ENCODE assay signal across 8 mouse cellular contexts in the genomic region with DNA sequence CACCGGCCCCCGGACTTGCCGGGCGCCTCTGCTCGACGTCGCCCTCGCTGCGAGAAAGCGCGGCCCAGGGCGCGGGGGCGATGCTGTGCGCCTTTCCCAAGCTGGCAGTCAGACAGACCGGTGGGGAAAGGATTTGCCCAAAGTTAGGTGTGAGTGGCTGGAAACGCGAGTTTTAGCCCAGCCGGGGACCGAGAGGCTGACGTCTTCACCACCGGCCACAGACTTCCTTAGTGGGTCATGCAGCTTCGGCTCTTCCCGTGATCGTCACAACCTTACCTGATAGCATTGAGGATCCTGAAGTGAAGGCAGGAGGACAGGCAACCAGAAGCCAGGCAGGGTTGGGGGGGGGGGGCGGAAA. TPM values are rescaled to one million over a fixed set of nuclear protein-coding genes. Genes with fewer than 3 reads are reported as not detected.
DNase-seq lines count a peak whose midpoint lies in the region; ATAC-seq and TF ChIP-seq lines count a peak whose summit lies in the region.

No protein-coding gene starts in this region.

- TF ChIP-seq POLR2A in thymus, adult 2 months (IDR thresholded peaks at IDR 0.05; ENCODE audit: control insufficient read depth, extremely low read depth, insufficient read depth, low read length, poor library complexity): no peak
- TF ChIP-seq POLR2A in olfactory bulb, adult 2 months (IDR thresholded peaks at IDR 0.05; ENCODE audit: insufficient read depth, low read depth, low read length): no peak

- peak; percentile 44 for DNase-seq in embryo, embryonic 9.5 days (ENCODE audit: extremely low spot score)
- no peak for DNase-seq in embryo, embryonic 10 days (ENCODE audit: low spot score)
- DNase-seq in thymus, adult 2 months: peak; percentile 31
- no peak for DNase-seq in thymus, adult 18-20 months
- peak; percentile 16 for DNase-seq in heart, postnatal 0 days (ENCODE audit: low spot score)
- no peak for DNase-seq in liver, postnatal 0 days
- DNase-seq in ovary, adult 18-20 months (ENCODE audit: low spot score): no peak

- H3K27ac ChIP-seq in thymus, adult 2 months (ENCODE audit: control insufficient read depth, insufficient read depth, low read length): no peak overlapping the region
- peak overlapping the region; percentile 84 for H3K27ac ChIP-seq in heart, postnatal 0 days (ENCODE audit: low read depth)
- H3K27ac ChIP-seq in liver, postnatal 0 days (ENCODE audit: low read depth): peak overlapping the region; percentile 90
- no peak overlapping the region for H3K27ac ChIP-seq in olfactory bulb, adult 2 months (ENCODE audit: insufficient read depth, low read depth, low read length)

- H3K9ac ChIP-seq in heart, postnatal 0 days (replicated peaks; ENCODE audit: low read depth, low read length): peak overlapping the region; percentile 97
- H3K9ac ChIP-seq in liver, postnatal 0 days (replicated peaks): peak overlapping the region; percentile 93

- ATAC-seq in heart, postnatal 0 days (ENCODE audit: insufficient read depth, low read depth): no peak
- peak; percentile 5; the same call in 1 of the 2 replicates for ATAC-seq in liver, postnatal 0 days

- H3K4me2 ChIP-seq in heart, postnatal 0 days (ENCODE audit: low read depth, low read length): peak overlapping the region; percentile 93
- peak overlapping the region; percentile 96 for H3K4me2 ChIP-seq in liver, postnatal 0 days (ENCODE audit: low read depth, low read length)

- H3K36me3 ChIP-seq in thymus, adult 2 months (ENCODE audit: control insufficient read depth, insufficient read depth, low read length): peaks cover 21% of the 10 kb centered on the region
- peaks cover 31% of the 10 kb centered on the region for H3K36me3 ChIP-seq in heart, postnatal 0 days (replicated peaks; ENCODE audit: control insufficient read depth, insufficient read depth, low read length)
- peaks cover 23% of the 10 kb centered on the region for H3K36me3 ChIP-seq in liver, postnatal 0 days (replicated peaks; ENCODE audit: insufficient read depth, low read length)

- no peaks in the 10 kb centered on the region for H3K9me3 ChIP-seq in heart, postnatal 0 days (replicated peaks; ENCODE audit: control insufficient read depth, low read length)
- no peaks in the 10 kb centered on the region for H3K9me3 ChIP-seq in liver, postnatal 0 days (ENCODE audit: low read length)

- WGBS in thymus, adult 2 months: 0% methylated on average over 25 of the region's 26 CpGs
- WGBS in heart, postnatal 0 days: 0% methylated on average over 11 of the region's 26 CpGs
- 0% methylated on average over 21 of the region's 26 CpGs for WGBS in liver, postnatal 0 days (ENCODE audit: insufficient replicate concordance)
- under 1% methylated on average over 26 of the region's 26 CpGs for whole genome bisulfite sequencing in olfactory bulb, adult 2 months

- no peaks in the 10 kb centered on the region for H3K27me3 ChIP-seq in thymus, adult 2 months (ENCODE audit: control insufficient read depth, insufficient read depth, low read length)
- no peaks in the 10 kb centered on the region for H3K27me3 ChIP-seq in heart, postnatal 0 days (ENCODE audit: control insufficient read depth, insufficient read depth, low read length)
- no peaks in the 10 kb centered on the region for H3K27me3 ChIP-seq in liver, postnatal 0 days (ENCODE audit: insufficient read depth, low read length)

- peaks cover 15% of the 10 kb centered on the region for H3K4me1 ChIP-seq in thymus, adult 2 months (replicated peaks; ENCODE audit: control insufficient read depth, insufficient read depth, low read length)
- H3K4me1 ChIP-seq in heart, postnatal 0 days (ENCODE audit: control insufficient read depth, insufficient read depth): peaks cover 10% of the 10 kb centered on the region; the same call in 1 of the 2 replicates
- H3K4me1 ChIP-seq in liver, postnatal 0 days (ENCODE audit: insufficient read depth): peaks cover 18% of the 10 kb centered on the region
- peaks cover 10% of the 10 kb centered on the region; the same call in 1 of the 2 replicates for H3K4me1 ChIP-seq in olfactory bulb, adult 2 months (ENCODE audit: control insufficient read depth, insufficient read depth, low read length)

- peak overlapping the region; percentile 95 for H3K4me3 ChIP-seq in thymus, adult 2 months (ENCODE audit: control insufficient read depth, insufficient read depth, low read length)
- peak overlapping the region; percentile 99 for H3K4me3 ChIP-seq in heart, postnatal 0 days (ENCODE audit: low read depth, low read length)
- H3K4me3 ChIP-seq in liver, postnatal 0 days (ENCODE audit: low read depth, low read length): peak overlapping the region; percentile 94
- H3K4me3 ChIP-seq in olfactory bulb, adult 2 months (ENCODE audit: insufficient read depth, low read depth, low read length): peak overlapping the region; percentile 85

- TF ChIP-seq CTCF in thymus, adult 2 months (IDR thresholded peaks at IDR 0.05; ENCODE audit: borderline replicate concordance, control insufficient read depth, extremely low read depth, insufficient read depth, low read length, poor library complexity): no peak
- TF ChIP-seq CTCF in heart, postnatal 0 days (IDR thresholded peaks at IDR 0.05; ENCODE audit: low read depth): no peak
- TF ChIP-seq CTCF in liver, postnatal 0 days (IDR thresholded peaks at IDR 0.05; ENCODE audit: low read depth): no peak
- no peak for TF ChIP-seq CTCF in olfactory bulb, adult 2 months (IDR thresholded peaks at IDR 0.05; ENCODE audit: insufficient read depth, low read depth, low read length)

- TF ChIP-seq EP300 in heart, postnatal 0 days (IDR thresholded peaks at IDR 0.05; ENCODE audit: low read depth): no peak
- TF ChIP-seq EP300 in liver, postnatal 0 days (IDR thresholded peaks at IDR 0.05; ENCODE audit: low read depth): no peak

RNA-seq across cellular contexts. Expression of a gene that starts 0.5 kb away (rescaled TPM):
- 38.7 and 46.9 TPM in 2 replicates for polyA plus RNA-seq in thymus, adult 2 months (2012; rRNA removed)
- total RNA-seq in heart, postnatal 0 days (2014; rRNA removed; ENCODE audit: low replicate concordance): 32.9 and 38.0 TPM in 2 replicates
- polyA plus RNA-seq in heart, postnatal 0 days (2015; fragmentation: Nextera tagmentation; extraction: Ambion mirVana): 20.7 and 23.2 TPM in 2 replicates
- polyA plus RNA-seq in liver, postnatal 0 days (2015; fragmentation: Nextera tagmentation; extraction: Ambion mirVana): 37.9 and 41.0 TPM in 2 replicates
- polyA plus RNA-seq in olfactory bulb, adult 2 months (2012; ENCODE audit: insufficient read depth, insufficient read length, low replicate concordance, missing spikeins): not detected in 2 replicates

RNA-seq across cellular contexts. Expression of a gene that starts 0.6 kb away (rescaled TPM):
- polyA plus RNA-seq in thymus, adult 2 months (2012; rRNA removed): 7.2 and 8.2 TPM in 2 replicates
- 3.7 and 6.1 TPM in 2 replicates for total RNA-seq in heart, postnatal 0 days (2014; rRNA removed; ENCODE audit: low replicate concordance)
- 1.8 and 2.2 TPM in 2 replicates for polyA plus RNA-seq in heart, postnatal 0 days (2015; fragmentation: Nextera tagmentation; extraction: Ambion mirVana)
- polyA plus RNA-seq in liver, postnatal 0 days (2015; fragmentation: Nextera tagmentation; extraction: Ambion mirVana): 5.9 and 6.5 TPM in 2 replicates
- polyA plus RNA-seq in olfactory bulb, adult 2 months (2012; ENCODE audit: insufficient read depth, insufficient read length, low replicate concordance, missing spikeins): not detected in 2 replicates

RNA-seq across cellular contexts. Expression of a gene that starts 42.1 kb away (rescaled TPM):
- polyA plus RNA-seq in thymus, adult 2 months (2012; rRNA removed): 3.9 and 8.8 TPM in 2 replicates
- total RNA-seq in heart, postnatal 0 days (2014; rRNA removed; ENCODE audit: low replicate concordance): 12.3 and 17.3 TPM in 2 replicates
- polyA plus RNA-seq in heart, postnatal 0 days (2015; fragmentation: Nextera tagmentation; extraction: Ambion mirVana): 6.9 and 8.8 TPM in 2 replicates
- 1.6 and 2.1 TPM in 2 replicates for polyA plus RNA-seq in liver, postnatal 0 days (2015; fragmentation: Nextera tagmentation; extraction: Ambion mirVana)
- polyA plus RNA-seq in olfactory bulb, adult 2 months (2012; ENCODE audit: insufficient read depth, insufficient read length, low replicate concordance, missing spikeins): not detected in 2 replicates

RNA-seq across cellular contexts. Expression of a gene that starts 50.3 kb away (rescaled TPM):
- 205 and 216 TPM in 2 replicates for polyA plus RNA-seq in thymus, adult 2 months (2012; rRNA removed)
- total RNA-seq in heart, postnatal 0 days (2014; rRNA removed; ENCODE audit: low replicate concordance): 41.2 and 53.7 TPM in 2 replicates
- 36.8 and 41.7 TPM in 2 replicates for polyA plus RNA-seq in heart, postnatal 0 days (2015; fragmentation: Nextera tagmentation; extraction: Ambion mirVana)
- 31.6 and 42.8 TPM in 2 replicates for polyA plus RNA-seq in liver, postnatal 0 days (2015; fragmentation: Nextera tagmentation; extraction: Ambion mirVana)
- not detected in 2 replicates for polyA plus RNA-seq in olfactory bulb, adult 2 months (2012; ENCODE audit: insufficient read depth, insufficient read length, low replicate concordance, missing spikeins)

Comparison
In these comparisons a context has a peak if more than half of its experiments do, and no peak if none do; other contexts are left out.
1. DNase-seq: peak in embryo, embryonic 9.5 days (single experiment), thymus, adult 2 months (single experiment) and heart, postnatal 0 days (single experiment); none in embryo, embryonic 10 days (single experiment), thymus, adult 18-20 months (0 of 2), liver, postnatal 0 days (single experiment) and ovary, adult 18-20 months (single experiment).
2. H3K27ac ChIP-seq: peak in heart, postnatal 0 days (single experiment) and liver, postnatal 0 days (single experiment); none in thymus, adult 2 months (single experiment) and olfactory bulb, adult 2 months (single experiment).
3. RNA of a gene that starts 0.5 kb away (polyA plus RNA-seq): 38.7 to 46.9 TPM in thymus, adult 2 months, 37.9 to 41.0 TPM in liver, postnatal 0 days and 20.7 to 23.2 TPM in heart, postnatal 0 days; not detected in olfactory bulb, adult 2 months; every median in the first group is over 10 times any median in the second.
4. Peak in every context shown above with its lines, with median percentiles within 50 percentile points of each other: H3K4me3 ChIP-seq.